12 mouse cellular contexts compared by ENCODE assay signal in genomic region chr14:120318326-120318935, GRCm38 (mm10). TPM values are rescaled to one million over a fixed set of nuclear protein-coding genes. Genes with fewer than 3 reads are reported as not detected.
DNase-seq lines count a peak whose midpoint lies in the region; ATAC-seq and TF ChIP-seq lines count a peak whose summit lies in the region.
"Had no signal": no experiment of that assay in that cellular context is flagged by ENCODE, and none has a peak within 500 bp of the region (broad histone marks: within the 10 kb centered on the region; RNA-seq: fewer than 3 reads in every experiment).

No protein-coding gene starts in this region.

- no peak overlapping the region for H3K4me3 ChIP-seq in gastrocnemius, adult 2 months
- no peak overlapping the region for H3K4me3 ChIP-seq in hindbrain, embryonic 12.5 days
- H3K4me3 ChIP-seq: liver, embryonic 13.5 days had no signal

- no peak overlapping the region for H3K4me2 ChIP-seq in hindbrain, embryonic 12.5 days (replicated peaks)
- H3K4me2 ChIP-seq: liver, embryonic 13.5 days had no signal

- no peaks in the 10 kb centered on the region for H3K36me3 ChIP-seq in hindbrain, embryonic 12.5 days
- H3K36me3 ChIP-seq: liver, embryonic 13.5 days had no signal

- no peak for TF ChIP-seq CTCF in gastrocnemius, adult 2 months (IDR thresholded peaks at IDR 0.05)

- WGBS in hindbrain, embryonic 12.5 days, result 37% methylated on average over 6 of the region's 6 CpGs

- H3K9ac ChIP-seq in hindbrain, embryonic 12.5 days, result no peak overlapping the region
- H3K9ac ChIP-seq: liver, embryonic 13.5 days had no signal

- no peaks in the 10 kb centered on the region for H3K27me3 ChIP-seq in hindbrain, embryonic 12.5 days
- H3K27me3 ChIP-seq: liver, embryonic 13.5 days had no signal

- intact Hi-C loops in gastrocnemius, adult 2 months (cut with DNase I), result no loop called here
- intact Hi-C loops in gastrocnemius, postnatal 14 days (cut with DNase I; ENCODE audit: low total_unique reads), result no loop called here

- H3K9me3 ChIP-seq in hindbrain, embryonic 12.5 days (replicated peaks), result no peaks in the 10 kb centered on the region
- H3K9me3 ChIP-seq: liver, embryonic 13.5 days had no signal

- no peak for DNase-seq in gastrocnemius, adult 2 months
- no peak for DNase-seq in gastrocnemius, postnatal 14 days
- peak; percentile 65 for DNase-seq in adrenal gland, postnatal 14 days
- DNase-seq in lung, postnatal 25 days (ENCODE audit: low spot score), result peak; percentile 85
- no peak for DNase-seq in left cerebral cortex, adult 18-20 months (ENCODE audit: low spot score in 2 of 2)
- no peak for DNase-seq in kidney, postnatal 4 days
- DNase-seq: cerebellum, adult 11-12 months; heart, postnatal 36 days; kidney, adult 8-10 months; liver, embryonic 13.5 days had no signal

- peaks cover 4% of the 10 kb centered on the region; the same call in 1 of the 2 replicates for H3K4me1 ChIP-seq in hindbrain, embryonic 12.5 days

- peak overlapping the region; percentile 24 for H3K27ac ChIP-seq in gastrocnemius, adult 2 months
- H3K27ac ChIP-seq in hindbrain, embryonic 12.5 days, result no peak overlapping the region
- H3K27ac ChIP-seq: liver, embryonic 13.5 days had no signal

- ATAC-seq in granulocyte monocyte progenitor cell, adult 5-6 weeks (replicated peaks; ENCODE audit: poor library complexity, severe bottlenecking), result peak; percentile 20
- ATAC-seq in hindbrain, embryonic 12.5 days (ENCODE audit: low FRiP score), result no peak

RNA-seq across cellular contexts. Expression of gene Mbnl2, which starts 43.0 kb away (rescaled TPM):
- total RNA-seq in gastrocnemius, adult 2 months (2021), result 100 to 1,000 TPM; 282 to 352 TPM
- 100 to 1,000 TPM; 232 to 277 TPM for total RNA-seq in gastrocnemius, postnatal 14 days (2021)
- 206 and 223 TPM in 2 replicates for total RNA-seq in adrenal gland, postnatal 14 days (2021)
- total RNA-seq in granulocyte monocyte progenitor cell, adult 5-6 weeks (2014; fragmentation: Nextera tagmentation), result 55.0 and 74.3 TPM in 2 replicates
- total RNA-seq in granulocyte monocyte progenitor cell, adult 5-6 weeks (2017), result 66.8 and 83.5 TPM in 2 replicates
- 100 to 1,000 TPM; 241 to 268 TPM for total RNA-seq in left cerebral cortex, adult 18-20 months (2021)
- 47.2 and 60.3 TPM in 2 replicates for polyA plus RNA-seq in hindbrain, embryonic 12.5 days (2016; fragmentation: Nextera tagmentation; extraction: Ambion mirVana)

Comparison
In these comparisons a context has a peak if more than half of its experiments do, and no peak if none do; other contexts are left out.
1. DNase-seq: peak in adrenal gland, postnatal 14 days (single experiment) and lung, postnatal 25 days (single experiment); none in gastrocnemius, adult 2 months (single experiment), gastrocnemius, postnatal 14 days (single experiment), left cerebral cortex, adult 18-20 months (0 of 2) and kidney, postnatal 4 days (0 of 2).